In the genomic region with DNA sequence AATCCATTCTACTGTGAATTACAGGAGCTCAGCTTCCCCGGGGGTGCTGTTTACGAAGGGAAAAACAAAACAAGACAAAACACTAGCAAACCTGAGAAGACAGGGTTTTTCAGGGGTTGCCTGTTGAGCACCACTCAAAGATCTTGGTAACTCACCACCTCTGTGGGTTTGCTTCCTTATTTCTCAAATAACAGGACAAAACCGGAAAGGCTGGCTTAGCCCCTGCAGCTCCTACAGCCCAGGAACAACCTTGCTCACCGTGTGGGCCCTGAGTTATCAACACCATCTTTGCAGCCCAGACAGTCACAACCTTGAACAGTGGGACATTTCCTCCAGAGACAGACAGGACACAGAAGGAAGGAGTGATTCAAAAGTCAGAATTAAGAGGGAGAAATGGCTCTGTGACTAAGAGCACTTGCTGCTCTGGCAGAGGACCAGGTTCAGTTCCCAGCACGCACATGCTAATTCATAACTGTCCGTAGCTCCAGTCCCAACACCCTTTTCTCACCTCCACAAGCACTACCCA, we compare ENCODE assay signal across 20 mouse cellular contexts.
DNase-seq lines count a peak whose midpoint lies in the region; ATAC-seq lines count a peak whose summit lies in the region.
"Had no signal": no experiment of that assay in that cellular context is flagged by ENCODE, and none has a peak within 500 bp of the region (broad histone marks: within the 10 kb centered on the region; RNA-seq: fewer than 3 reads in every experiment).

No protein-coding gene starts in this region.

- H3K4me3 ChIP-seq in kidney, embryonic 14.5 days (ENCODE audit: low read length): no peak overlapping the region
- H3K4me3 ChIP-seq: forebrain, embryonic 10.5 days; heart, embryonic 10.5 days; midbrain, embryonic 12.5 days; stomach, embryonic 15.5 days had no signal

- H3K36me3 ChIP-seq in kidney, embryonic 14.5 days (ENCODE audit: control insufficient read depth, insufficient read depth, low read length): peaks cover 31% of the 10 kb centered on the region; the same call in 1 of the 2 replicates

- H3K9ac ChIP-seq in kidney, embryonic 14.5 days (ENCODE audit: low read depth, low read length): no peak overlapping the region
- H3K9ac ChIP-seq: hindbrain, embryonic 14.5 days; midbrain, embryonic 12.5 days; stomach, embryonic 15.5 days had no signal

- no peak overlapping the region for H3K27ac ChIP-seq in kidney, embryonic 14.5 days (ENCODE audit: low read depth, low read length)
- H3K27ac ChIP-seq: forebrain, embryonic 10.5 days; heart, embryonic 10.5 days; hindbrain, embryonic 14.5 days; midbrain, embryonic 12.5 days; stomach, embryonic 15.5 days had no signal

- peak; percentile 49 to 66 for DNase-seq in adrenal gland, adult (ENCODE audit: inconsistent age in 2 of 2, low spot score in 1 of 2)
- no peak for DNase-seq in adrenal gland, postnatal 14 days
- DNase-seq in kidney, adult 11 months: peak; percentile 33
- peak; percentile 11 to 28 for DNase-seq in lung, adult 18-20 months
- DNase-seq in lung, postnatal 14 days: no peak
- peak; percentile 56 for DNase-seq in urinary bladder, postnatal 14 days (ENCODE audit: low spot score)
- DNase-seq in urinary bladder, adult 2 months (ENCODE audit: low spot score): no peak
- DNase-seq: cerebellum, adult 9-10 months; gastrocnemius, postnatal 10 days; heart, postnatal 4 days; left cerebral cortex, postnatal 4 days; thymus, postnatal 36 days had no signal

- 0 out of 2 replicates have a peak, but pooled peaks cover 5% of the 10 kb centered on the region for H3K4me1 ChIP-seq in kidney, embryonic 14.5 days (ENCODE audit: control insufficient read depth, insufficient read depth, low read length)
- H3K4me1 ChIP-seq: midbrain, embryonic 12.5 days had no signal

- no peak for ATAC-seq in kidney, embryonic 14.5 days (ENCODE audit: low FRiP score, low TSS enrichment)
- ATAC-seq: forebrain, embryonic 16.5 days; inflammation-experienced regulatory T-cells, adult 6 months had no signal

- no peaks in the 10 kb centered on the region for H3K27me3 ChIP-seq in kidney, embryonic 14.5 days (ENCODE audit: control insufficient read depth, insufficient read depth, low read length)
- H3K27me3 ChIP-seq: midbrain, embryonic 12.5 days; stomach, embryonic 15.5 days had no signal

- H3K9me3 ChIP-seq in kidney, embryonic 14.5 days (ENCODE audit: control insufficient read depth, low read length): no peaks in the 10 kb centered on the region
- H3K9me3 ChIP-seq: forebrain, embryonic 10.5 days; heart, embryonic 10.5 days; midbrain, embryonic 12.5 days; stomach, embryonic 15.5 days had no signal

- WGBS in kidney, embryonic 14.5 days: 90% methylated on average over 6 of the region's 6 CpGs

- H3K4me2 ChIP-seq in kidney, embryonic 14.5 days (replicated peaks; ENCODE audit: low read depth, low read length): no peak overlapping the region
- H3K4me2 ChIP-seq: hindbrain, embryonic 14.5 days; midbrain, embryonic 12.5 days; stomach, embryonic 15.5 days had no signal

Comparison
In these comparisons a context has a peak if more than half of its experiments do, and no peak if none do; other contexts are left out.
1. DNase-seq: peak in adrenal gland, adult (2 of 2), kidney, adult 11 months (single experiment), lung, adult 18-20 months (2 of 2) and urinary bladder, postnatal 14 days (single experiment); none in adrenal gland, postnatal 14 days (single experiment), lung, postnatal 14 days (single experiment) and urinary bladder, adult 2 months (single experiment).